Mouse (Mus musculus): ENCODE data around the gene Rbm3. TPM values are rescaled to one million over a fixed set of nuclear protein-coding genes. Genes with fewer than 3 reads are reported as not detected.

Gene Rbm3
- polyA plus RNA-seq, 1 experiment from 2014 or later = 538 TPM

GRCm38 (mm10) chrX:8140446-8140845, 5.2 kb downstream of the Rbm3 start:
- ATAC-seq (ENCODE audit: insufficient number of reproducible peaks, low FRiP score, low TSS enrichment, low read depth) = no peak
- H3K4me2 ChIP-seq (ENCODE audit: low read depth, severe bottlenecking) = no peak overlapping the region
- H3K4me3 ChIP-seq (ENCODE audit: low read depth, low read length) = no peak overlapping the region
- H3K9me3 ChIP-seq (ENCODE audit: control insufficient read depth, low read length) = no peaks in the 10 kb centered on the region
- H3K36me3 ChIP-seq (ENCODE audit: control insufficient read depth, insufficient read depth, low read length) = peaks cover 4% of the 10 kb centered on the region; the same call in 1 of the 2 replicates
- WGBS = 93% methylated on average over 2 of the region's 2 CpGs
- H3K27me3 ChIP-seq (ENCODE audit: control insufficient read depth, insufficient read depth, low read length) = no peaks in the 10 kb centered on the region
- H3K9ac ChIP-seq (ENCODE audit: low read length) = no peak overlapping the region
- no peak for DNase-seq (ENCODE audit: low spot score)
- 0 out of 2 replicates have a peak, but pooled peaks cover 9% of the 10 kb centered on the region for H3K4me1 ChIP-seq (ENCODE audit: control insufficient read depth, insufficient read depth, low read length)
- H3K27ac ChIP-seq (replicated peaks; ENCODE audit: low read depth, low read length) = no peak overlapping the region

- WGBS = 58% methylated on average over 1 of the region's 1 CpGs
- Histone ChIP-seq H3K4me3 (ENCODE audit: low read depth, low read length) (no peak overlapping the region), H3K27ac (replicated peaks; ENCODE audit: low read depth, low read length) (no peak overlapping the region), H3K9me3 (ENCODE audit: control insufficient read depth, low read length) (no peaks in the 10 kb centered on the region), H3K36me3 (ENCODE audit: control insufficient read depth, insufficient read depth, low read length) (peaks cover 4% of the 10 kb centered on the region; the same call in 1 of the 2 replicates), H3K9ac (ENCODE audit: low read length) (no peak overlapping the region), H3K27me3 (ENCODE audit: control insufficient read depth, insufficient read depth, low read length) (no peaks in the 10 kb centered on the region), H3K4me1 (ENCODE audit: control insufficient read depth, insufficient read depth, low read length) (0 out of 2 replicates have a peak, but pooled peaks cover 9% of the 10 kb centered on the region), H3K4me2 (ENCODE audit: low read depth, severe bottlenecking) (no peak overlapping the region)
- ATAC-seq (ENCODE audit: insufficient number of reproducible peaks, low FRiP score, low TSS enrichment, low read depth) (no peak), DNase-seq (ENCODE audit: low spot score) (no peak)
Observed at GRCm38 (mm10) chrX:8139480-8139879, 6.2 kb downstream of the Rbm3 start.

GRCm38 (mm10) chrX:8135886-8136285, 9.8 kb downstream of the Rbm3 start:
- Histone ChIP-seq H3K4me1 (ENCODE audit: control insufficient read depth, insufficient read depth, low read length) (no peaks in the 10 kb centered on the region), H3K9ac (ENCODE audit: low read length) (no peak overlapping the region), H3K36me3 (ENCODE audit: control insufficient read depth, insufficient read depth, low read length) (no peaks in the 10 kb centered on the region), H3K9me3 (ENCODE audit: control insufficient read depth, low read length) (no peaks in the 10 kb centered on the region), H3K27ac (replicated peaks; ENCODE audit: low read depth, low read length) (no peak overlapping the region), H3K4me2 (ENCODE audit: low read depth, severe bottlenecking) (no peak overlapping the region), H3K4me3 (ENCODE audit: low read depth, low read length) (no peak overlapping the region), H3K27me3 (ENCODE audit: control insufficient read depth, insufficient read depth, low read length) (no peaks in the 10 kb centered on the region)
- ATAC-seq (ENCODE audit: insufficient number of reproducible peaks, low FRiP score, low TSS enrichment, low read depth) (no peak), DNase-seq (ENCODE audit: low spot score) (no peak)
- WGBS = 70% methylated on average over 2 of the region's 2 CpGs

DNA sequence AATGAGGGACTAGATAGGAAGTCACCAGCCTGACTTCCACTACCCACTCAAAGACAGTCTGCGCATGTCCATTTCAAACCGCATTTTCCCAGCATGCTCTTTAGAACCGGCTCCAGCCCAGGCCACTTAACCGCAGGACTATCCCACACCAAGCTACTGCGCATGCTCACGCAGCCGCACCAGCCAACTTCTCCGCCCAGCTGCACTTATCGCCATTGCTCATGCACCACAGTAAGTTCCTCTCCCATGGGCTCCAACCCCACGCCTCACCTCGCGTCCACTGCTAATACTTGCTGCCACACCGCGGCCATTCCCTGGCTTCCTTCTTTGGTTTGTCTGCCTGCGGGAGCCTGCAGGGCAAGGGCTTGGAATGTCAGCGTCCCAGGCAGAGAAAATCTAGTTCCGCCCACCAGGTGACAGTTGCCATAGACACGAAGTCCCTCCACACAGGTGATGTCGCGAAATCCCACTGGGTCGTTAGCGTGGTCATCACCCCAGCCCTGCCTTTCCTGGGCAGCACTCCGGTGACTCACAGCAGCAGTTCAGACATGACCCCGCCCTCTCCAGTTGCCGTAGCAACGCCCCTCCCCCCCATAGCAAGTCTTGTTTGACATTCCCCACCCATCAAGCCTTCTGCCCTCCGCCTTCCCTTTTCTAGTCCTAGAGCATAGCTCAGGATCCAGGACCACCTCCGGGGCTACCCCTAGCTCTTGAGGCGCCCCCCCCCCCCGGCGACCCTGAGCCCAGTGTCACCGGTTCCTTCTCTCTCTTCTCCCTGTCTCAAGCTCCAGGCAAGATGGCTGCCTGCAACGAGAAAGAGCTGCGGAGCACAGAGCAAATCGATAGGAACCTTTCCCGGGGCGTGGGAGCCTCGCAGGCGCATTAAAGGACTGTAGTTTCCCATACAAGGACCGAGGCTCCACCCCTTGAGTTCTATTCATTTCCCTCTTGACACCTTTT, 13.4 kb downstream of the Rbm3 start, which contains the start of gene Wdr13:
TSS of gene Wdr13 (minus strand) at position 876 of the 960 bp plus-strand sequence.
- H3K27me3 ChIP-seq (ENCODE audit: control insufficient read depth, insufficient read depth, low read length) = no peaks in the 10 kb centered on the region
- H3K27ac ChIP-seq (replicated peaks; ENCODE audit: low read depth, low read length) = peak within 1 kb of the TSS; percentile 43; the same call in 1 of the 2 replicates
- DNase-seq (ENCODE audit: low spot score) (peak; percentile 83), ATAC-seq (ENCODE audit: insufficient number of reproducible peaks, low FRiP score, low TSS enrichment, low read depth) (peak; percentile 87)
- H3K4me2 ChIP-seq (ENCODE audit: low read depth, severe bottlenecking) = peak within 1 kb of the TSS; percentile 53
- WGBS = 22% methylated on average over 39 of the region's 40 CpGs
- H3K4me3 ChIP-seq (ENCODE audit: low read depth, low read length) = peak within 1 kb of the TSS; percentile 49
- no peaks in the 10 kb centered on the region for H3K4me1 ChIP-seq (ENCODE audit: control insufficient read depth, insufficient read depth, low read length)
- no peaks in the 10 kb centered on the region for H3K9me3 ChIP-seq (ENCODE audit: control insufficient read depth, low read length)
- peak within 1 kb of the TSS; percentile 52 for H3K9ac ChIP-seq (ENCODE audit: low read length)
- H3K36me3 ChIP-seq (ENCODE audit: control insufficient read depth, insufficient read depth, low read length) = no peaks in the 10 kb centered on the region

DNA sequence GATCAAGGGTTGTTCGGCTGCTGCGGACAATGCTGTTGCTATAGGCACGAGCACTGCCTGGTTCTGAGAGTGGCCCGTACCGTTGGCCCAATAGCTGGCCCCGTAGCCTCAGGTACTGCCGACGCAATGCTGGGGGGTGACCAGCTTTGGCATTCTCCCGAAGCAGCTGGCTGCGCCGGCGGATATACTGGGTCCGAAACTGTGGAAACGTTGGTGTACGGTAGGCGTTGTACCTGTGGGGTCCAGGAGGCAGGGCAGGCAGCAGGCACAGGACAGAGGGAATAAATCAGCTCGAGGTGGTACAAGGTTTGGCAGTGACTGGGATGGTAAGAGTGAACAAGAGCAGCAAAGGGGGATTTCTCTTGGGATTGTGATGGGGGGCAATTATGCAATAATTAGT, 14.3 kb downstream of the Rbm3 start:
- 92% methylated on average over 17 of the region's 17 CpGs for WGBS
- no peak overlapping the region for H3K27ac ChIP-seq (replicated peaks; ENCODE audit: low read depth, low read length)
- ATAC-seq (ENCODE audit: insufficient number of reproducible peaks, low FRiP score, low TSS enrichment, low read depth) (0 out of 2 replicates have a peak, but pooled peaks have one; percentile 6), DNase-seq (ENCODE audit: low spot score) (no peak)
- H3K4me2 ChIP-seq (ENCODE audit: low read depth, severe bottlenecking) = peak overlapping the region; percentile 53; the same call in 1 of the 2 replicates
- 0 out of 2 replicates have a peak overlapping the region, but pooled peaks have one; percentile 49 for H3K4me3 ChIP-seq (ENCODE audit: low read depth, low read length)
- H3K4me1 ChIP-seq (ENCODE audit: control insufficient read depth, insufficient read depth, low read length) = no peaks in the 10 kb centered on the region
- H3K27me3 ChIP-seq (ENCODE audit: control insufficient read depth, insufficient read depth, low read length) = no peaks in the 10 kb centered on the region
- no peak overlapping the region for H3K9ac ChIP-seq (ENCODE audit: low read length)
- no peaks in the 10 kb centered on the region for H3K36me3 ChIP-seq (ENCODE audit: control insufficient read depth, insufficient read depth, low read length)
- no peaks in the 10 kb centered on the region for H3K9me3 ChIP-seq (ENCODE audit: control insufficient read depth, low read length)

DNA sequence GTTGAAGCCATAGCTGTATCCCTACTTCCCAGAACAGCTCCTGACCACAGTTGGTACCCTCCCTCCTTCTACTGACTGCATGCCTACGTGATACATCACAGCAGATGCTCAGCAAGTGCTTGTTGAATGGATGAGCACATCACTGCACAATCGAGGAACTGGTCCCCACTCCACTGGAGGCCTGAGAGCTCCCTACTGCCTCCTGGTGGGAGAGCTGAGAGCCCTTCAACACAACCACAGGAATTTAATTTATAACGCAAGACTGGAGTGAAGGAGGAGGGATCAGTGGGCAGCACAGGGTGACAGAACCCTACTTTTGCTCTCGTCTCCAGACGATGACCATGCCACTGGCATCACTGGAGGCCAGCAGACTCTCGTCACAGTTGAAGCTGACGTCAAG, 20.4 kb downstream of the Rbm3 start:
- 82% methylated on average over 7 of the region's 7 CpGs for WGBS

GRCm38 (mm10) chrX:8123821-8124470, 21.7 kb downstream of the Rbm3 start:
- Histone ChIP-seq H3K4me2 (ENCODE audit: low read depth, severe bottlenecking) (no peak overlapping the region), H3K9me3 (ENCODE audit: control insufficient read depth, low read length) (no peaks in the 10 kb centered on the region), H3K36me3 (ENCODE audit: control insufficient read depth, insufficient read depth, low read length) (0 out of 2 replicates have a peak, but pooled peaks cover 2% of the 10 kb centered on the region), H3K4me3 (ENCODE audit: low read depth, low read length) (no peak overlapping the region), H3K4me1 (ENCODE audit: control insufficient read depth, insufficient read depth, low read length) (no peaks in the 10 kb centered on the region), H3K9ac (ENCODE audit: low read length) (no peak overlapping the region), H3K27me3 (ENCODE audit: control insufficient read depth, insufficient read depth, low read length) (no peaks in the 10 kb centered on the region), H3K27ac (replicated peaks; ENCODE audit: low read depth, low read length) (no peak overlapping the region)
- no peak for DNase-seq (ENCODE audit: low spot score)
- ATAC-seq (ENCODE audit: insufficient number of reproducible peaks, low FRiP score, low TSS enrichment, low read depth) = no peak
- 86% methylated on average over 6 of the region's 6 CpGs for WGBS

More for the DNA sequence above, 20.4 kb downstream of the Rbm3 start:
- no peaks in the 10 kb centered on the region for H3K9me3 ChIP-seq (ENCODE audit: control insufficient read depth, low read length)
- H3K36me3 ChIP-seq (ENCODE audit: control insufficient read depth, insufficient read depth, low read length) = 0 out of 2 replicates have a peak, but pooled peaks cover 2% of the 10 kb centered on the region
- no peak for DNase-seq (ENCODE audit: low spot score)
- H3K4me1 ChIP-seq (ENCODE audit: control insufficient read depth, insufficient read depth, low read length) = no peaks in the 10 kb centered on the region
- H3K4me3 ChIP-seq (ENCODE audit: low read depth, low read length) = no peak overlapping the region
- H3K4me2 ChIP-seq (ENCODE audit: low read depth, severe bottlenecking) = no peak overlapping the region
- no peak overlapping the region for H3K9ac ChIP-seq (ENCODE audit: low read length)
- H3K27me3 ChIP-seq (ENCODE audit: control insufficient read depth, insufficient read depth, low read length) = no peaks in the 10 kb centered on the region
- no peak for ATAC-seq (ENCODE audit: insufficient number of reproducible peaks, low FRiP score, low TSS enrichment, low read depth)
- H3K27ac ChIP-seq (replicated peaks; ENCODE audit: low read depth, low read length) = no peak overlapping the region

GRCm38 (mm10) chrX:8117264-8117663, 28.4 kb downstream of the Rbm3 start:
- no peak for ATAC-seq (ENCODE audit: insufficient number of reproducible peaks, low FRiP score, low TSS enrichment, low read depth)
- H3K27ac ChIP-seq (replicated peaks; ENCODE audit: low read depth, low read length) = no peak overlapping the region

More at GRCm38 (mm10) chrX:8117264-8117663, 28.4 kb downstream of the Rbm3 start:
- no peaks in the 10 kb centered on the region for H3K36me3 ChIP-seq (ENCODE audit: control insufficient read depth, insufficient read depth, low read length)
- no peak overlapping the region for H3K4me3 ChIP-seq (ENCODE audit: low read depth, low read length)
- no peaks in the 10 kb centered on the region for H3K27me3 ChIP-seq (ENCODE audit: control insufficient read depth, insufficient read depth, low read length)
- H3K4me1 ChIP-seq (ENCODE audit: control insufficient read depth, insufficient read depth, low read length) = no peaks in the 10 kb centered on the region
- no peak for DNase-seq (ENCODE audit: low spot score)
- H3K9me3 ChIP-seq (ENCODE audit: control insufficient read depth, low read length) = no peaks in the 10 kb centered on the region
- H3K4me2 ChIP-seq (ENCODE audit: low read depth, severe bottlenecking) = no peak overlapping the region
- no peak overlapping the region for H3K9ac ChIP-seq (ENCODE audit: low read length)

Measured in limb, embryonic 11.5 days (tissue).